9 mouse cellular contexts compared by ENCODE assay signal in the genomic region with DNA sequence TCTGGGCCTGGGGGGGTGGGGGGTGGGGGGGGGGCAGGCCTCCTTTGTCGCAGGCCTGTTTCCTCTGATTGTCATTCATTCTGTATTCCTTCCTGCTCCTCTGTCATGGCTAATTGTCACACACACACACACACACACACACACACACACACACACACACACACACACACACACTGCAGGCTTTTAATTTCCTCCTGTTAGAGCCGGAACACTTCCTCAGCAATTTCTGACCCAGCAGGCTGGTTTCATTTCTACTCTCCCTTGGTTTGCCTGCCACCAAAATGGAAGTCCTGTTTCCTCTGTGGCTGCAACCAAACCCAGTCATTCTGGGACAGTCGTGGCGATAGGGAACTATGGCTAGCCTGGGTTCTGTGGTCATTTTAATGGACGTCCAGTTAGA.
DNase-seq lines count a peak whose midpoint lies in the region; ATAC-seq and TF ChIP-seq lines count a peak whose summit lies in the region.
"Had no signal": no experiment of that assay in that cellular context is flagged by ENCODE, and none has a peak within 500 bp of the region (broad histone marks: within the 10 kb centered on the region; RNA-seq: fewer than 3 reads in every experiment).

No protein-coding gene starts in this region.

- H3K4me3 ChIP-seq in lung, embryonic 16.5 days (ENCODE audit: low read length), result peak overlapping the region; percentile 23; the same call in 1 of the 2 replicates
- no peak overlapping the region for H3K4me3 ChIP-seq in hindbrain, postnatal 0 days (ENCODE audit: low read length)

- ATAC-seq in granulocyte monocyte progenitor cell, adult 5-6 weeks (replicated peaks; ENCODE audit: poor library complexity, severe bottlenecking), result peak; percentile 86
- no peak for ATAC-seq in lung, embryonic 16.5 days (ENCODE audit: low read depth)
- no peak for ATAC-seq in hindbrain, postnatal 0 days

- no peaks in the 10 kb centered on the region for H3K27me3 ChIP-seq in lung, embryonic 16.5 days (ENCODE audit: control insufficient read depth, insufficient read depth, low read depth, low read length)
- H3K27me3 ChIP-seq in hindbrain, postnatal 0 days (ENCODE audit: insufficient read depth, low read length), result no peaks in the 10 kb centered on the region

- no peaks in the 10 kb centered on the region for H3K36me3 ChIP-seq in lung, embryonic 16.5 days (ENCODE audit: control insufficient read depth, insufficient read depth, low read length)
- no peaks in the 10 kb centered on the region for H3K36me3 ChIP-seq in hindbrain, postnatal 0 days (ENCODE audit: insufficient read depth, low read length)

- peak overlapping the region; percentile 36 for H3K4me2 ChIP-seq in lung, embryonic 16.5 days (ENCODE audit: low read depth, low read length)
- H3K4me2 ChIP-seq in hindbrain, postnatal 0 days (ENCODE audit: low read depth, low read length), result no peak overlapping the region

- H3K9ac ChIP-seq in lung, embryonic 16.5 days (ENCODE audit: low read length), result 0 out of 2 replicates have a peak overlapping the region, but pooled peaks have one; percentile 29
- H3K9ac ChIP-seq in hindbrain, postnatal 0 days (replicated peaks; ENCODE audit: low read length), result no peak overlapping the region

- peak overlapping the region; percentile 70 for H3K27ac ChIP-seq in lung, embryonic 16.5 days (ENCODE audit: low read length)
- H3K27ac ChIP-seq in hindbrain, postnatal 0 days, result no peak overlapping the region

- WGBS in lung, embryonic 16.5 days, result 25% methylated on average over 5 of the region's 5 CpGs
- 34% methylated on average over 5 of the region's 5 CpGs for WGBS in hindbrain, postnatal 0 days

- no peak for TF ChIP-seq CTCF in hindbrain, postnatal 0 days (IDR thresholded peaks at IDR 0.05; ENCODE audit: low read depth)

- DNase-seq in adrenal gland, postnatal 10 days, result peak; percentile 34
- no peak for DNase-seq in adrenal gland, postnatal 25 days
- DNase-seq in kidney, adult 9 months, result peak; percentile 55
- no peak for DNase-seq in cerebellum, postnatal 25 days
- no peak for DNase-seq in c-Kit-positive CD71-positive TER-119-positive erythroid progenitor cells, embryonic 14.5 days (ENCODE audit: low spot score)
- DNase-seq in hindbrain, postnatal 0 days (ENCODE audit: low spot score), result no peak
- DNase-seq: right cerebral cortex, postnatal 25 days had no signal

- no peaks in the 10 kb centered on the region for H3K9me3 ChIP-seq in lung, embryonic 16.5 days (ENCODE audit: control insufficient read depth, low read length)
- no peaks in the 10 kb centered on the region for H3K9me3 ChIP-seq in hindbrain, postnatal 0 days (ENCODE audit: low read length)

- H3K4me1 ChIP-seq in lung, embryonic 16.5 days (replicated peaks; ENCODE audit: control insufficient read depth, insufficient read depth, low read length), result peaks cover 24% of the 10 kb centered on the region
- no peaks in the 10 kb centered on the region for H3K4me1 ChIP-seq in hindbrain, postnatal 0 days (ENCODE audit: insufficient read depth, low read length)

Comparison
In these comparisons a context has a peak if more than half of its experiments do, and no peak if none do; other contexts are left out.
1. DNase-seq: peak in adrenal gland, postnatal 10 days (single experiment) and kidney, adult 9 months (single experiment); none in adrenal gland, postnatal 25 days (single experiment), cerebellum, postnatal 25 days (0 of 2), c-Kit-positive CD71-positive TER-119-positive erythroid progenitor cells, embryonic 14.5 days (single experiment) and hindbrain, postnatal 0 days (single experiment).